Mouse (Mus musculus): Measurements from ENCODE around the gene Srsf3.

DNA sequence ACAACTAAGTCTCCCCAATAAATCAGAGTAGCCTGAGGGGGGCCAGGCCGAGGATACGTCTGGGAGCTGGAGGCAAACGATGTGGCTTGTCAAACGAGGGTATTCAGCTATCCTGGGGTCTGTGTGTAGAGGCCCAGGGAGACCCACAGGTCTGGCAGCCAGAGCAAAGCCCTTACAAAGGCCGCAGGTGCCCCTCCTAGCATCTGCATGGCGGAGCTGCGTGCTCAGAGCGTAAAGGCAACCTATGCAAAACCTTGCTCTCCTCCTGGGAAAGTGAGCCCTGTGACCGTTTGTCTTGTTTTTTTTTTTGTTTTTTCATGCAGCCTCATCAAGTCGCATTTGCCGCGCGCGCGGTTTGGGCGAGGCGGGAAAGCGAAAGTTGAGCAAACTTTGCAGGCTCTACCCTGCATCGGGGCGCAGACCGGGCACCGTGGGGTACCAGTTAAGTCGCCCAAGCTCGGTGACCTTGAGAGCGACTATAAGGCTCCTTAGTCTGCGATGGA is 606 bp upstream of the Srsf3 start:
- TF ChIP-seq CTCF (IDR thresholded peaks at IDR 0.05; ENCODE audit: borderline replicate concordance, extremely low read depth, insufficient read depth, insufficient read length): no peak
- no peak; the same call in 1 of the 2 replicates for TF ChIP-seq POLR2A (IDR thresholded peaks at IDR 0.05; ENCODE audit: borderline replicate concordance, extremely low read depth, insufficient read depth, insufficient read length, poor library complexity, severe bottlenecking)

Data from brain, embryonic 14.5 days (tissue).